Mouse (Mus musculus) lung, adult 2 months (tissue): ENCODE results near the gene Smim14.

ENCODE experiments used
- CTCF ChIP-seq: fragments of 200-500 bp; IDR thresholded peaks from 2 replicates; pipeline ENCODE4 v1.5.1; 2011; ENCODE audit warnings: mild to moderate bottlenecking, low read length, control low read depth; ENCODE audit not compliant: insufficient read depth
- POLR2A ChIP-seq: fragments of 200-500 bp; IDR thresholded peaks from 2 replicates; pipeline ENCODE4 v1.6.1; 2011; ENCODE audit warnings: low read depth, mild to moderate bottlenecking, control low read depth, low read length, borderline replicate concordance; ENCODE audit errors: extremely low read depth

DNA sequence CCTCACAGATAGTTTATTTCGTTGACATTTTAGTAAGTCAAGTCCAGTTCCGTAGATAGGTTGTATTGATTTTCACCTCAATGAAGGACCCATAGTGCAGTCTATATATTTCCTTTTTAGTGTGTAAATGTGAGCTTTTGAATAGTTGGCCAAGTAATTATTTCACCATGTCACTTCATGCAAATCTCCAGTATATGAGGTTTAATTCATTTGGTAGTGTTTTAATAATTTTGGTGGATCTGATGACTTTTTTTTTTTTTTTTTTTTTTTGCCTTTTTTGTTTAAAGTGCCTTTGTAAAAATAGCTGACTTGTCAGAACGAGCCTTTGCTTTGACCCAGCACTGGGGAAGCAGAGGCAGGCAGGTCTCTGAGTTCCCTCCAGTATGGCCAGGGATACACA, 2.8 kb upstream of the Smim14 start:
- TF ChIP-seq CTCF = no peak
- no peak for TF ChIP-seq POLR2A
